Mouse (Mus musculus): ENCODE measurements at regions not wholly inside any gene's neighbourhood (a gene's known extent, or its start where the extent isn't known, plus 50 kb on each side); places are given as distances from the start of the nearest gene placed in this dataset.

DNA sequence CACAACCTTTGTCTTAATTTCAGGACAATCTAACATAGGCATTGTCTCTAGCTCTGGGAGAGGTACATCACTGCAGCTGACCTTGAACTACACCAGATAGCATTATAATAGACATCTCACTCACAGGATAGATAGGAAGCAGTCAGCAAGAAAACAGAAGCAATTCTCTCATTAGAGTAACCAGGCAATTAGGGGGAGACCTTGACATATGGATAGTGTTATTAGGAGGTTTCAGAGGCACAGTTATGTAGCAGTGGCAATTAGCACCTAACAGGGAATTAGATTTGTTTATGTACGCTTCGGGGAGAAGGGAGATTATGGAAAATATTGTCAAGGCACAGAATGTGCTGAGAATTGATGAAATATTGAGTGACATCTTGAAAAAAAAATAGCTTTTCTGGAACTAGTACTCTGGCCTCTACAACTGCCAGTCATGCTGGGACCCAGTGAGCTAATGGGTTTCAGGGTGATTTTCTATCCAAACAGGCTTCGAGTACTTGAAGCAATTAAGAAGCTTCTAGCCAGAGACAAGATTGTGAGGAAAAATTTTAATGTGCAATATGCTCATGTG, 216.8 kb upstream of the Aco1 start:
- ChIA-PET POLR2A (no interaction called here), CTCF (interaction anchor here in 1 of 4 experiments (0.6 kb wide), 1 partner anchor 237 kb away, joined by 3 read pairs; no protein-coding TSS in a partner anchor)

DNA sequence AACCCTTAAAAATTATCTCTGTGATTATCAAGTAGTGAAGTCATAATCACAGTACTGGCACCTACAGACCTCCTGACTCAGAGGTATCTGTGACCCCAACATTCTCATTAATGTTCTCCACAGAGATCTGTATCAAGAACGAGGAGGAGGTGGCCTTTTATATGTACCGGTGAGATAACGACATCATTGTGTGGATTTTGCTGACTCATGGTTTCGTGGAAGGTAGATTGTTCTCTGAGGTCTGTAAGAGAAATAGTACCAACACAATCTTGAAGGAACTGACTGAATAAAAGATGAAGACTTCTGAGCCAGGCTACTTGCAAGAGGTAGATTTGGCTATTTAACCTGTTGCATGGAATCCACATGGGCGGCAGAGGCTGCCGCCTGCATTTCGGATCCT, 216.3 kb upstream of the Aco1 start:
- ChIA-PET CTCF (interaction anchor here in 1 of 4 experiments (0.6 kb wide), 1 partner anchor 237 kb away, joined by 3 read pairs; no protein-coding TSS in a partner anchor), POLR2A (no interaction called here)

DNA sequence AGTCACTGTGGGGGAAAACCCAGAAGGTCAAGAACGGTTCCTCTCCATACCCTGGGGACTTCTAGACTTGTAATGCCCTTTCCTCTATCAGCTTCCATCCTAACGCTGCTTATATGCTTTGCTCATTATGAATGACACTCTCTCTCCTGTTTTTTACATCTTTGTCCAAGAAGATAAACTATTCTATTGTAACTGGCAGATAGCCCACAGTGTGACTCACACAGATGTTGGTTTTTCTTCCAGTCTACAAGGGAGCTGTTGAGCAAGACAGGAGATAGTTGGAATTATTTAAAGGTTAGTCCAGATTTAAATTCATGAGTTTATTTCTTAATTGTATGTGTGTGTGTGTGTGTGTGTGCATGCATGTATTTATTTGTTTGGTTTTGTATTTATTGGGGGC, 214.4 kb upstream of the Aco1 start:
- ChIA-PET CTCF (no interaction called here), POLR2A (interaction anchor here in 1 of 4 experiments (0.6 kb wide), 1 partner anchor 535 kb away, joined by 3 read pairs; no protein-coding TSS in a partner anchor)

DNA sequence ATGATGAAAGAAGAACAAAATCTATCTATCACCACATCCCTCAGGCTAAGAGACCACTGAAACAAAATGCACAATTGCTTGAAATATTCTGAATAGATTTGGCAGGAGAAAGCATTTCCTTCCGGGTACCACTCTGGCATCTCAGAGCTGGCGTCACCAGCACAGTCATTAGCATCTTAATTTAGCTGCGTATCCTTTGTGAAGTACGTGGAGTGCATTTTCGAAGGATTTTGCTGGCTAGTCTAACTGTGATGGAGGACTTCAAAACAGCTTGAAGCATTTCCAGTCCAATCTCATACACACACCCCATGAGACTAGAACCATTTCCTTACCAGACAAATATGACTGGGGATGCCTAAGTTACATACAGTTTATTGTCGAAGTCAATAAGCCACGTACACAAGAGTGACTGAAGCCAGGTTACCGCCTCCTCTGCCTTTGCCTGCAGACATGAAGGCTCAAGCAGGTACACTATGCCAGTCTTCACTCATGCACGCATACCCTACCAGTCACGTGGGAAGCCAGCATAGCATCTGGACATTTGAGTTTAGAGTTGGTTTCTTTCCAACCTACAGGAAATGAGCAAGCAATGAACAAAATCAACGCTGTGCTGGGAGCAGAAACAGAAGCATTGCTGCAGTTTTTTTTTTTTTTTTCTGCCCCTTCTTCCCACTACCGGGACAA, 208.7 kb upstream of the Aco1 start:
- ChIA-PET CTCF (no interaction called here), POLR2A (no interaction called here)

DNA sequence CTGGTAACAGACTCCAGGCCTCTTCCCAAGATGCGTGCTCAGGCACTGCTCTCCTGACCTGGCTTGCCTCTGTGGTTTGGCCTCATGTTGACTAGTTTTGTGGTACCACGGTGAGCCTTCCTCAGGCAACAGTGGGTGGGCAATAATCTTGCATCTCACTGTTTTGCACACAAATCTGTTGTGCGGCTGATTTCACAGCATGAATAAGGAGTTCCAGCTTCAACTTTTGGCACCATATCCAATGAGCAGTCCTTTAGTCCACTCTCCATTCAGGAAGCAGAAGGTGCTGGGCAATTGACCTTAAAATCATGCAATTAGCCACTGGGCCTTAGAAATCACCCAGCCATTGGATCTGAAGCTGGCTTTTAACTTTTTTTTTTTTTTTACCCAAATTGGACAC, 184.2 kb upstream of the Aco1 start:
- ChIA-PET CTCF (no interaction called here), POLR2A (no interaction called here)

DNA sequence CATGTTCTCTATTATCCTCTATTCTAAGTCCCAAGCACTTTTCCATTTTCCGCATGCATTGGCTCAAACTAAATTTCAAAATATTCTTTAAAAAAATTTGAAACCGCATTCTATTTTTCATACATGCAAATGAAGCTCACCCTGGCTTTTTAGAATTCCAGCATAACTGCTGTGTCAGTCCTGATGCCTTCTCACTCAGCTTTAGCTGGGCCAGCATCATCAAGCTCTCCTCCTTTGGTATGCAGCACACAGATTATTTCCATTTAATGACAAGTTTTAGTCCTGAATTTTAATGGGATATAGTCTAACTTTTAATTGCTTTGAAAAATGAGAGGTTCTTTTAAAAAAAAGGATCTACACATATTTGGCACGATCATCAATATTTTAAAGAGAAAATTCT, 174.9 kb upstream of the Aco1 start:
- CTCF ChIA-PET: interaction anchor here in 1 of 4 experiments (0.7 kb wide), 1 partner anchor 42 kb away, joined by 4 read pairs; no protein-coding TSS in a partner anchor
- POLR2A ChIA-PET: interaction anchor here in 1 of 4 experiments (0.6 kb wide), 1 partner anchor 502 kb away, joined by 3 read pairs; no protein-coding TSS in a partner anchor

DNA sequence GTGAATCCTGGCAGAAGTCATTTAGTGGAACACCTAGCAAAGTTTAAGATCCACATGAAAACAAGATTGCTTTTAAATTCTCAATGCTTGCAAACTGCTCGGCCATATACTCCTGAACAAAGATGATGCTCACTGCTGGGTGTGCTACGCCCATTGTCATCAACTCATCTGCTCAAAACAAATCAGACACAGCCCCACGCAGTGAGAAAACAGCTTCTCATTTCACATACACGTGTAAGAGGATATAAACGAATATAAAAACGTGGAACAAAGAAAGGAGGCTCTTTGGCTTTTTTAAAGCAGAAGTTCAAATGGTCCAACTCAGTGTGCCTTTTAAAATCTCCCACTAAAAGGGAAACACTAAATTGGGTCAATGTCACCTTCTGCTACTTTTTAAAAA, 151.5 kb upstream of the Aco1 start:
- ChIA-PET POLR2A (no interaction called here), CTCF (no interaction called here)

DNA sequence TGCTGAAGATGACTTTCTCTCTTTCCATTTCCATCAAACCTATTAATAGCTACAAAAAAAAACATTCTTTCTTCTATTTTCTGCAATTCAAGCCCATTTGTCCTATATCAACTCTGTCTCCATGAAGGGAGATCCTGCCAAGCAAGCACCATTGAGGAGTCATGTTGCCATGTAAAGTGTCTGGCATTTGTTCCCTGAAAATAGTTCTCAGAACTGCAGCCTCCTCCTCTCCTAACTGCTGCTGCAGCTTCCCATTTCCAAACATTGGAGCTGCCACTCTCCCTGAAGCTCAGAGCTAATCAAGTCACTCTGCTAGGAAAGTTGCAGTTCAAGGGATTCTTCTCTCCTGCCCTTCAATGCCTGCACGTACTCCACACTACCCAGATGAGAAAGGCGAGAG, 151.0 kb upstream of the Aco1 start:
- POLR2A ChIA-PET: no interaction called here
- CTCF ChIA-PET: no interaction called here

DNA sequence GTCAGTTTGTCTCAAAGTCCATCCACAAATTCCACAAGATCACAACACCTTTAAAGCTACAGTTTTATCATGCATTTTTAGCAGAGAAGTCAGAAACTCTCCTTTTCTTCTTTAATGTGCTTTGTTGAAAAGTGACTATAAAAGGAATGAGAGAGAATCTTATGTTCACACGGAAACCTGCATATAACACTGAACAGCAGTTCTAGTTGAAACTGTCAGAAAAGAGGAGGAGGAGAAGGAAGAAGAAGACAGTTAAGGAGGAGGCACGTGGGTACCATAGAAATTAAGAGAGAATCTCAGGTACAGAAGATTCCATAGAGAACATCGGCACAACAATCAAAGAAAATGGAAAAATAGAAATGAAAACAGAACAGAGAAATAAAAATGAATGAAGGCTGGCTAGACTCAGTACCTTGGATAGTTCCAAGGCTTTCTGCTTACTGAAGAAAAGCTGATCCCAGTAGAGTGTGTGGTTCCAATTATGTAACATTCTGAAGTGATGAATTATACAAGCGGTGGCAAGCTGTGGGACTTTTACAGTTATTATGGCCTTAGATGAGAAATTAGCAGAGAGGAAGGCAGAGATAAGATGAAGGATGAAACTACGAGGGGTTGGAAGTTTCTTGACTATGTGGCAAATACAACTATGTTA, 144.0 kb upstream of the Aco1 start:
- ChIA-PET POLR2A (interaction anchor here in 1 of 4 experiments (0.7 kb wide), 1 partner anchor 126 kb away, joined by 3 read pairs; no protein-coding TSS in a partner anchor), CTCF (no interaction called here)

DNA sequence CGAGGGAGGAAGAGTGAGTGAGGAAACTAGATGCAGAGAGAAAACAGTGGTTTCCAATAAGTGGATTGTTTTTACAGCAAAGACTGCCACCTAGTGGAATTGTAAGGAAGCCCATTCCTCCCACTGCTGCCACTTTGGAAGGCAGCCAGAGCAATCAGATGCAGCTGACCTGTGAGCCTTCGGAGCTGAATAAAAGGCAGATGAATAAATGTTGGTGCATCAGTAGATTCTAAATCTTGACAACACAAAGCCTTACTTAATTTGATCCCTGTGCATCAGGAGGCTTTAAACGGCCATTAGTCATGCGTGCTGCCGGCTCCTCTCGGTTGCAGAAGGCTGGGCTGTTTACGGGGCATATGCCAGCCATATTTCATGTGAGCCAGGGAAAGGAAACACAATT, 128.2 kb upstream of the Aco1 start:
- ChIA-PET POLR2A (no interaction called here), CTCF (interaction anchor here in 3 of 4 experiments (0.6 to 1.2 kb wide), 3 partner anchors 9 to 321 kb away, joined by 3 read pairs; no protein-coding TSS in a partner anchor)

DNA sequence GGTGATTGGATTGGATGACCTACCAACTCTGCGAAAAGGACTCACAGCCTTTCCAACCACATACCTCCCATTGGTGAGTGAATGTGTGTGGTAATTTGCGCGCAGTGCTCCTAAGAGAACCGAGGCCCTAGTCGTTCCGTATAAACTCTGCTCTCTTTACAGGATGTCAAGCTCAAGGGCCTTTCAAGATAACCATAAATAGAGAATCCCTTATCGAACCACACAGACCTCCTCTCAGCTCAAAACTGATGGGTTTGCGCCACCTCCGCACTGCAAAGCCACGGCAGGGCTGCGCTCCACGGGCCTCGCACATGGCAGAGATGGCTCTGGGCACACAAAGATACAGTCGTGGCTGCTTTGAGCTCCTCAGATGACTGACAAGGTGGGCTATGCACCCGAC, 126.0 kb upstream of the Aco1 start:
- ChIA-PET CTCF (no interaction called here), POLR2A (interaction anchor here in 1 of 4 experiments (0.5 kb wide), 1 partner anchor 1791 kb away, joined by 7 read pairs; no protein-coding TSS in a partner anchor)

DNA sequence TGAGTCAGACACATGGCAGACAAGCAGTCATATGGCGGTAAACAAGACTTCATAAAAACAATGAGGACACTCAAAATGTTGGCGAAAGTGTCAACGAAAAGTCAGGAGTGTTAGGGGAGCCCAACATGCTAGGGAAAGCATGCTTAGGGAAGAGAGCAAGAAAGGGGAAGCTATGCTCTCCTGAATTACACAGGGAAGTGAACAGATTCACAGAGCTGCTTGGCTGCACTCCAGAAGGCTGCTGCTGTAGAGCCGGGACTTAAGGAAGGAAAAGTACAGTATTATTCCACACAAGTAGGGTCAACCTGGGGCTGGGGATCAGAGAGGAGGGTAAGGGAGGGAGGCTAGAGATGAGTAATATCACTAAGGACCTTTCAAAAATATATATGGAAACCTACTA, 124.7 kb upstream of the Aco1 start:
- POLR2A ChIA-PET: no interaction called here
- CTCF ChIA-PET: no interaction called here

DNA sequence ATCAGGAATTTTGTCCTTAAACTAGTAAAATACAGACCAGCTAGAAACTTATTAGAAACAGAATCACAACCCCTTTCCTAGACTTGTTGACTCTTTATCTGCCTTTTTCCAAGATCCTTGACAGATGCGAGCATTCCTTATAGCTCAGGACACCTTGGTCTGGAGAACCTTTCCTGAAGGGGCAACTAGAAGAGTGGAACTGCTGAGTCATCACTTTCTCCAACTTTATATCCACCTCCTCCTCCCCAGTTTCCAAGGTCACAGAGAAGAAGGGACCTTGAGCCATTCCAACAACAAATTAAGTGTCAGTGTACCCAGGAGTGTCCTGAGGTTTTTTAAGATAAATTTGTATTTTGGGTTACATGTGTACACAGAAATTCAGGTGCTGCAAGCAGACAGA, 111.5 kb upstream of the Aco1 start:
- POLR2A ChIA-PET: no interaction called here
- CTCF ChIA-PET: no interaction called here

DNA sequence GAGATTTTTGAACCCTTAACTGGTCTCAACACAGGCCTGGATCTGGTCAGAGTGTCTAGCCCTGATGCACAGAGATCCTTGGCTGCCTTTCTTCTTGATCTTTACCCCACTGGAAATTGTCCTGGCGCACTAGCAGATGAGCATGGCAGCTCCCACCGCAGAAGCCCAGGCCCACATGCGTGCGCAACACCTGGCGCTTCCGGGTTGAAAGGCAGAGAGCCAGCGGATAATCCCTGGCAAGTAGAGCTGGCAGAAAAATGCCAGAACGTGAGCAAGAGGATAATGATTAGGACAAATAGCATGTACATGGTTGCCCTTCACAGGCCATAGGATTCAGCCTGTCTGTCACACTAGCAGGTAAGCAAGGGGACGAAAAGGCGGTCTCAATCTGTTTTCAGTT, 95.0 kb upstream of the Aco1 start:
- CTCF ChIA-PET: no interaction called here
- POLR2A ChIA-PET: no interaction called here

DNA sequence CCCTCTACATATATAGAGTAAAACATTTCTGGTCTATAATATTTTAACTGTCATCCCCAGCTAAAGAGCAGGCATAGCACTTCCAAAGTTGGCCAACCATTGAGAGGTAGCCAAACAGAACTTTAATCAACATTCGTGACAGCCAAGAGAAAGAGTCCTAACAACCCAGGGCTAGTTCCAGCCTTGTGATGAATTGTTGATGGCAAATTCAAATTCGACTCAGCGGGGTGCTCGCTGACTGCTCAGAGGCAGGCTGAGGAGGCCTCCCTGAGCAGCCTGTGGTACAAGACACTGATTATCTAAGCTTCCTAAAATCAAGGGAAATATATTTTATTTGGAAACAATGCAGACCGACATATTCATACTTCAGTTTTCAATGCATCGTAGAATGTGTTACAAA, 93.8 kb upstream of the Aco1 start:
- CTCF ChIA-PET: no interaction called here
- POLR2A ChIA-PET: no interaction called here

DNA sequence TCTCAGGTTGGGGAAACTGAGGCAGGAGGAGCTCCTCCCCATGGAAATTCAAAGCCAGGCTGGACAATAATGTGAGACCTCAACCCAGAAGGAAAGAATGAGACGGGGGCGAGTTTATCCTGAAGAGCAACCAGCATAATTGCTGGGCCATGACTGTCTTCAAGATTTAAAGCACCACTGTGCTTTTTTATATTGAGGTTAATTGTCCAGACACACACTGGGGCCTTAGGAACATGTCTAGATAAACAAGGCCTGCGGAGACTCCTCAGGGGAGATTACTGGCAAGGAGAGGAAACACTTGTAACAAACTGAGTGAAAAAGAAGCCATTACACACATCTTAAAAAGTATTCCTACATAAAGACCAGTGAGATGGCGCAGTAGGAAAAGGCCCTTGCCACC, 91.0 kb upstream of the Aco1 start:
- ChIA-PET POLR2A (interaction anchor here in 1 of 4 experiments (0.6 kb wide), 1 partner anchor 10 kb away, joined by 3 read pairs; no protein-coding TSS in a partner anchor), CTCF (no interaction called here)

DNA sequence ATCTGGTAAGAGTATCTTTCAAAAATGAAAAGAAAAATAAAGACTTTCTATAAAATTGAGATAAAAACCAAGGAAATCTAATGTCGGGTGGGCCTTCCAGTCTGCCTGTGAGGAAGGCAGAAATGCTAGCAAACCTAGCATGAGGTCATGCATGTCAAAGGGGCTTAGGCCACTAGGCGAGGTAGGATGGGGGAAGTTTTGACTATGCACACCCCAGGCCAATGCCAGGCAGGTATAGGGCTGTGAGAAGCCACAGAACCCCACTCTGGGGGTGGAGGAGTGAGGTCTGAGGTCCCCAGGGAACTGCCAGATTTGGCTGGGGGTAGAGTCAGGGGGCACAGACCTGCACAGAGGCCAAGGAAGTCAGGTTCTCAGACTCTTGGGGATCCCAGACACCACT, 89.5 kb upstream of the Aco1 start:
- ChIA-PET POLR2A (no interaction called here), CTCF (no interaction called here)

DNA sequence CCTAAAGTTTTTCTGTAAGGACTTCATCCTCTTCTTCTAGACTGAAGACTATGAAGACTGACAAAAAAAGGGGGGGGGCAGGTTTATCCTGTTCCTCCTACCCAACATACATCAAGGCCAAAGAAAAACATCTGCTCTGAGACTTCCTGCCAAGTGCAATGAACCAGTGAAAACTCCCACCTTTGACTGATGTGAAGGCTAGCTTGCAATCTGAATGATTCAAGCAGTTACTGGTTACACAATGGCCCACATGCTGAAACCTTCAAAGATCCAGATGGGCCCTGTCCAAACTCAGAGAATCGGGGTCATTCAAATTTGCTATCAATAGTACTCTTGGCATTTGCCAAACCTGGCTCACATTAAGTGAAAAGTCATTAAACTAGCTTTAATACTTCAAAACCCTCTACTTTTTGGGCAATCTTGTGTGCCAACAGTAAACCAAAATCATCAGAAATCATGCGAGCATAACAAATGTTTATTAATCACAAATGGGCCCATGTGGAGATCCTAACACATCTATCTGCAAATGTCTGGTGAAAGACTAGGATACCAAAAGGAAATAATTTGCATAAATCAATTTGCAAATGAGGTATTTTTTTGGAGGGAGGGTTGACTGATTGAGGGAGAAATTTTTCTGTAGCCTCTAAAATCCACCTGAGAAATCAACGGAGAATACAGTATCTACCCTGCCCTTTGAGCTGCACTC, 79.0 kb upstream of the Aco1 start:
- POLR2A ChIA-PET: no interaction called here

DNA sequence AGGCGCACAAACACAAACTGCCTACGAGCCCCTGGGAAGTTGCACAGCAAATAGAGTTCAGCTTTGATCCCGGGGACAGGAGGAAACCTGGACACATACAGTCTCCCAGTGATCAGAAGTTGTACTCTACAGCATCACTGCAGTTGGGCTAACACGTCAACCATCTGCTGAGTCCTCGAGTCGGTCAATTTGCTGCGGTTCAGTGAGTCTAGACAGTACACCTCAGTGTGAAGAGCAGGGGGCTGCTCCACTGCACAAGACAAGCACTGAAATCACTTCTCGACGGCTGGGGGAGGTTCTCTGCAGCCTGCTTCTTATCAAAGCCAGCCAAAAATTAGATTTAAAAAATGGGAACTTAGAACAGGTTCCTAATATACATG, 78.4 kb upstream of the Aco1 start:
- CTCF ChIA-PET: no interaction called here
- POLR2A ChIA-PET: no interaction called here

More for the DNA sequence above, 79.0 kb upstream of the Aco1 start:
- CTCF ChIA-PET: no interaction called here

DNA sequence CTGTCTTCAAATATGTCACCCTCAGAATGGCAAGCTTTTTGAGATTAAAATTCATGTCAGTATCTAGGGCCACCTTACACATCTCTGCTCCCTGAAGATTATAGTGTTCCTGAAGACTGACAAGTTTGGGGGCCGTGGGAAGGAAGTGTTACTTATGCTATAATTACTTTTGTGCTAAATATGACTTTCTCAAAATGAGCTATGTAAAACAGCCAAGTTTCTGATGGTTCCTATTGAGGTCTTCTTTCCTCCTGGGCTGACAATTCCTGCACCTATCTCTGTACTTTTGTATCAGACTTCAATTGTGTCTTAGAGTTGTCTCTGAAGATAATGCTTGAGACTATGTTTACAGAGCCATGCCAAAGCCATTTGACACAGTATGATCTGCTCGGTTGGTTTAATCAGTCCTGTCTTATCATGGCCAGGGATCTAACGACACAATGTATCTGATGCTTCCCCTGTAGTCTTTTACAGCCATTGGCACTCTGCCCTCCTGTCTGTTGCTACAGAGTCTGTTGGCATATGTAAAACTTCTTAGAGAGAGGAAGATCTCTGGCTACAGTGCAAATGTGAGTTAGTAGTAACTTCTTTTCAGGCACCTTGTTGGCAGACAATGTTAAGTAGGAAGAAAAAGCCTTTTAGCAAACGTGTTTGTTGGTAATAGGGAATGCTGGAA, 71.8 kb upstream of the Aco1 start:
- POLR2A ChIA-PET: no interaction called here
- CTCF ChIA-PET: no interaction called here
